Mouse (Mus musculus) kidney, adult 18-20 months (tissue): Measurements from ENCODE around the gene Lbp.

Experiments
- DNase-seq: peaks from one replicate; pipeline ENCODE4 v3.0.0; 2021

The Lbp gene

DNA sequence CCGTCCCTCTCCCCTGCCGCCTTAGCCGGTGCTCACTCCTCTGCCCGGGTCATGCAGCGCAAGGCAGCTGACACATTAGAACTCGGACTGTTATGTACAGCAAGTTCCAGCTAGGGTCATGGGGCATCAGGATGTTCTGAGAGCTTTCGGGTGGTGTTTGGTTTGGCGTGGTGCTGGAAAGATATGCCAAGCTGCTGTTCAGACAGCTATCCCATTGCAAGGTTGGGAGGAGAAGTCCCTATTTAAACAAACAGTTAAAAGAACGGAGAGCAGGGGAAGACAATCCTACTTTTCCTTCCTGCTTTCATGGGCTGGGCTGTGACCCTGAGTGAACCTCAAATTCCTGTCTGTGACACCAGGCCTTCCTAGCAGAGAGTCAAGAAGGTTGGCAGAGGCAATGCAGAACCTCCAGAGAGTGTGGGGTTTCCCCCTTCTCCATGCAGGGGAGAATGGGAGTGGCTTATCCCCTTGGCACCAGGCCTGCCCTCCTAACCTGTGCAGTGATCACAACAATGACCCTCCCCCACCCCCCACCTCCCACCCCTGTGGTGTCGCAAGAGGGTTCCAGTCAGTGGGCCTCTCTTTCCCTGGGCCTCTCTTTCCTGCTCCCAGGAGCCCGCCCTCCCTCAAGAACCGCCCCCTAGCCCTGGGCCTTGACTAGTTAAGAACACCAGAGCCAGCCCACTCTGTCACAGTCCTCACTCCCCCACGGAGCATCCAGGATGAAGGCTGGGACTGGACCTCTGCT, at the start of gene Lbp:
TSS of gene Lbp (plus strand) at position 546 of the 748 bp plus-strand sequence.
- peak; percentile 44 for DNase-seq

GRCm38 (mm10) chr2:158256894-158257293, 49.4 kb upstream of the Lbp start:
- DNase-seq = no peak

- DNase-seq = no peak
Observed at GRCm38 (mm10) chr2:158258005-158258418, 48.3 kb upstream of the Lbp start, which contains the start of gene Bpi. Gene Bpi (plus strand): TSS chr2:158258094.

DNA sequence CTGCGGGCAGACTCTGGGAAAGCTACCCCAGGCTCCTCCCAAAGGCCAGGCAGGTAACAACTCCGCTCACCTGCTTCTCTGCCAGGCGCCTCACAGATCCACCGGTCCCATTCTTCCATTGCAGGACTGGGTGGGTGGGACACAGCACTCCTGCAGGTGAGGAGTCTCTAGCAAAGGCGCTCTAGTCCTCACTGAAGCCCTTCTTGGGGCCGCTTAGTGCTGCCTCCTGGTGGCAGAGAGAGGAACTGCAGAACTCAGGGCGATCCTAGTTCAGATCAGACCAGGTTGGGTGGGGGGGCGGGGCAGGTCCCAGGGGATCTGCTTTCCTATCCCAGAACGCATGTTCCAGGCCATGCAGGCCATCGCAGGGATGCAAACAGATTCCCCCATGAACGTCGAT, 47.5 kb upstream of the Lbp start:
- peak; percentile 78 for DNase-seq

GRCm38 (mm10) chr2:158259498-158259897, 46.8 kb upstream of the Lbp start:
- DNase-seq = no peak

GRCm38 (mm10) chr2:158264877-158265276, 41.4 kb upstream of the Lbp start:
- no peak for DNase-seq

- no peak for DNase-seq
Observed at GRCm38 (mm10) chr2:158270017-158270416, 36.3 kb upstream of the Lbp start.

GRCm38 (mm10) chr2:158273646-158274045, 32.6 kb upstream of the Lbp start:
- DNase-seq = no peak

- no peak for DNase-seq
Observed at GRCm38 (mm10) chr2:158275349-158275748, 30.9 kb upstream of the Lbp start.

GRCm38 (mm10) chr2:158275811-158276210, 30.5 kb upstream of the Lbp start:
- DNase-seq = no peak

- DNase-seq = no peak
Observed at GRCm38 (mm10) chr2:158276451-158276850, 29.8 kb upstream of the Lbp start.

GRCm38 (mm10) chr2:158276878-158277277, 29.4 kb upstream of the Lbp start:
- no peak for DNase-seq

DNA sequence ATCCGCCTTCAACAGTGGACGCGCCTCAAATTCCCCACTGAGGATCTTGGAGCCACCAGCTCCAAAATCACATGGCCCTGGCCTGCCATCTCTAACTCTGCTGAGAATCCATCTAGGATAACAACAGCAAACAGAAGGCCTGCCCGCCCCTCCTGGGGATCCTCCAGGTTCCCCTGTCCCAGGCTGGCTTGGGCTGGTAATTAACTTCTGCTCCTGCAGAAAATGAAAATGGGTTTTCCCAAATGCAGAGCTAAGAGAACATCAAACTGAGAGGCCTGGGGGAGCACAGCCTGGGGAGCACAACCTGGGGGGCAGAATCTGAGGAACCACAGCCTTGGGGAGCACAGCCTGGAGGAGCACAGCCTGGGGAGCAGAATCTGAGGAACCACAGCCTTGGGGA, 26.6 kb upstream of the Lbp start:
- DNase-seq = no peak

GRCm38 (mm10) chr2:158281497-158282205, 24.6 kb upstream of the Lbp start:
- DNase-seq = no peak

GRCm38 (mm10) chr2:158283136-158283535, 23.2 kb upstream of the Lbp start:
- DNase-seq = no peak

DNA sequence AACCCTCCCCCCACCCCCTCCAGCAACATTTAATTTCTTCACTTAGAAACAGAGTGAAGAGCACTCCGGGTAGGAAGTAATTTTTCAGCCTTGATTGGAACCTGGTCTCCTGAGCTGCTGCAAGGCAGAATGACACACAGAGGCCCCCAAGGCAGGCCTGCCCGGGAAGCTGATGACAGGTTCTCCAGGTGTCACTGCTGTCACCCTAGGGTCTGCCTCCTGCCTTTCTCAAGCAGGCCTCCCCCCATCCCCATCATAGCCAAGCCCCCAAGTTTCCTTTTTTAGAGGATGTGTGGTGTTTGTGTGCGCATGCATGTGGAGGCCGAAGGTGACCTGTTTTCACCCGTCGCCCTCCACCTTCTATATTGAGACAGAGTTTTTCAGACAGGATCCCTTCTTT, 22.5 kb upstream of the Lbp start:
- no peak for DNase-seq

GRCm38 (mm10) chr2:158284571-158284970, 21.7 kb upstream of the Lbp start:
- peak; percentile 64 for DNase-seq

DNA sequence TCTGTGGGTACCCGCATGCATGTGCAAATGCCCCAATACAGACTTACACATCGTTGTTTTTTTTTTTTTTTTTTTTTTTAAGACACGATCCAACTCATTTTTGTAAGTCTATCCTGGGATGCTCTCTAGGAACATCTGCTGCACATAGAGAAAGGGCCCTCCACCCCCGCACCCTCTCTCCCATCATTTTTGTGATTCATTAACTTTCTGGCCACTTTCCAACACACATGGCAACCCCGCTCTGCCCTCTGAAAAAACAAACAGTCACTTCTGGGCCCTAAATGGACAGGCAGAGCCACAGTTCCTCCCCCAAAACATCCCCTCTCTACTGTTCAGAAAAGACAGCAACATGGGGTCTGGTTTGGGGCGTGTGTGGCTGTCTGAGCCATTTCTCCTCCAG, 20.6 kb upstream of the Lbp start:
- no peak for DNase-seq

DNA sequence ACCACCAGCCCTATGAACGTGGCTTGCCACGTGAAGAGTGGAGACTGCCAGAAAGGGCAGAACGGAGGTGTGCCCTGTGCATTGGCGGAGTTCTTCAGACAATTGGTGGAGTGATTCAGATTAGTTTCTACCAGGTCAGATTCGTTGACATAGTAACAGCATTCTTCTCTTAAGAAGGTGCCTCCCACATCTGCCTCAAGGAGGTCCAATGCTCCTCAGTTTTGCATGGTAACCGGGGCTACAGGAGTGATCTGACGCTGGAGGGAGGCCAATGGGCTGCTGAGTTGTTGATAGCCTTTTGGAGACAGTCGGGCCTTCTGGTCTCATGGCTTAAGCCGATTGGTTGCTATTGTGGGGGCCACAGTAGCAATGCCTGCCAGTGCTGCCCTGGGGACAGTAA, 10.6 kb upstream of the Lbp start:
- DNase-seq = no peak

DNA sequence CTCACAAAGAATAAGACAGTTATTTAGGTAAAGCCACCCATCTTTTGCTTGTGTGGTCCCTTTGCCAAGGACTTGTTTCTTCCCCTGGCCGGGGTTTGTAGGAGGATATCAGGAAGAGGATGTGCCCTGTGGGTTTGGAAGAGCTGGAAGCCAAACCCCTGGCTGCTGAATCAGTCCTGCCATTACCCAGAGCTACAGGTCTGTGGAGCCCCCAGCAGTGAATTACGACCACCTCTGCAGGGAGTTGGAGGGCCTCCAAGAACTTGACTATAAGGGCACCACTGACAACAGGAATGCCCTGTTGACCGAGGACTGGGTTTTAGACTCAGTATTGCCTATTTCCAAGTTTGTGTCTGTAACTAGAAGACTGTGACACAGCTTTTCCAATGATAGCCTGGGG, 7.1 kb upstream of the Lbp start:
- DNase-seq = no peak

DNA sequence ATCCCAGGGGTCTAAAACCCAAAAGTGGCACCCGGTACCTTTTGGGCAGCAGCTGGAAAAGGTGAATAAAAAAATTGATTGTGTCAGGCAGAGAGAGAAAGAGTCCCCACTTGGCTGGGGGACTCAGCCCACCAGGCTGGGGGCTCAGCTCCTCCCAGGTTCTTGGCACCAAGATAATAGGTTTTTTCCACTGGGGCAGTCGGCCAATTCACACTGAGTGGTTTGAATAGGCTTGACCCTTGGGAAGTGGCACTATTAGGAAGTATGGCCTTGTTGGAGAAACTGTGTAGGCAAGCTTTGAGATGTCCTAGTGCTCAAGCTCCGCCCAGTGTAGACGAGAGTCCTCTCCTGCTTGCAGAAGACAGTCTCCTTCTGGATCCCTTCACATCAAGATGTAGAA, 6.6 kb upstream of the Lbp start:
- no peak for DNase-seq

- DNase-seq = no peak
Observed at GRCm38 (mm10) chr2:158302807-158303206, 3.5 kb upstream of the Lbp start.

- DNase-seq = no peak
Observed at GRCm38 (mm10) chr2:158306696-158307049, 380 bp downstream of the Lbp start.

DNA sequence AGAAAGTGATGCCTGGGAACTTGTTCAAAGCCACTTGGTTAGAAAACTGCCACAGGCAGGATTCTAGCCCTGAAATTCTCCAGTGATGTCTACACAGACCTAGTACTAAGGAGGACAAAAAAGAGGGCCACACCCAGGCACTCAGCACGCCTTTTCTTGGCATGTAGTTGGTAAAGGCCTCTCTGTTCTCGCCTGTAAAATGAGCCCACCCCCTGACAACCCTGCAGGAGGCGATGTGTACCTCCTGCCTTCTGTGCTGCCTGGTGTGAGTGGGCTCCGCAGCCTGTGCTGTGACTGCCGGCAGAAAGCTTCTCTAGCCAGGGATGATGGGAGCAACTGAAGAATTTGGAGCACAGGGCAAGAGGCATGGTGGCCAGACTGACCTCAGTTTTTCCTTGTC, 2.0 kb downstream of the Lbp start:
- no peak for DNase-seq

- no peak for DNase-seq
Observed at GRCm38 (mm10) chr2:158313089-158313488, 6.8 kb downstream of the Lbp start.
